Comparison of ENCODE assay signal across 7 mouse cellular contexts in the genomic region with DNA sequence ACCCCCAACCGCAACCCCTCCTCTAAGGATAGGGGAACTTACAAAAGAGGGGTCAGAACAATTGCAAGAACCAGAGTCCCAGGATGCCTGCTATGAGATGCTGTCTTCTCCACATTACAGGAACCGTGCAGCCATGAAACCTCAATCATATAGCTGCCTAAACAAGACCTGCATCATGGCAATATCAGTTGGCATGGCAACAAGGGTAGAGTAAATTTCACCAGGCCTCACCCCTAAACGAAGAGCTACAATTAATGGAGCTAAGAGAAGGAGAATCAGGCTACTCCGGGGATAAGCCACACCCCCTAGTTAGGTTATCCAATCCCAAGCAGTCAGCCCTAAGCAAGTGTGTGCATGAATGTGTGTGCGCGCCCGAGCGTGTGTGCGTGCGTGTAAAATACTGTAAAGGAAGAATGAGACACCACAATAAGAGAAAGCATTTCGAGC.
A peak's percentile ranks its signal among the peaks of the same experiment; 100 is the strongest.
DNase-seq lines count a peak whose midpoint lies in the region; ATAC-seq and TF ChIP-seq lines count a peak whose summit lies in the region.

No protein-coding gene starts in this region.

- H3K4me2 ChIP-seq in lung, postnatal 0 days (replicated peaks; ENCODE audit: low read depth, low read length): peak overlapping the region; percentile 31
- peak overlapping the region; percentile 54 for H3K4me2 ChIP-seq in hindbrain, postnatal 0 days (ENCODE audit: low read depth, low read length)
- peak overlapping the region; percentile 51 for H3K4me2 ChIP-seq in midbrain, embryonic 13.5 days (replicated peaks)

- no peaks in the 10 kb centered on the region for H3K36me3 ChIP-seq in lung, postnatal 0 days (ENCODE audit: insufficient read depth, low read length)
- no peaks in the 10 kb centered on the region for H3K36me3 ChIP-seq in hindbrain, postnatal 0 days (ENCODE audit: insufficient read depth, low read length)
- no peaks in the 10 kb centered on the region for H3K36me3 ChIP-seq in midbrain, embryonic 13.5 days

- peak; percentile 39 for DNase-seq in lung, postnatal 0 days (ENCODE audit: low spot score)
- no peak for DNase-seq in lung, postnatal 14 days
- DNase-seq in embryo, embryonic 10.5 days (ENCODE audit: low spot score): peak; percentile 48
- peak; percentile 63 for DNase-seq in hindbrain, postnatal 0 days (ENCODE audit: low spot score)
- DNase-seq in cerebellum, adult 11-12 months: no peak
- no peak for DNase-seq in kidney, postnatal 14 days

- TF ChIP-seq EP300 in lung, postnatal 0 days (IDR thresholded peaks at IDR 0.05): no peak

- H3K9me3 ChIP-seq in lung, postnatal 0 days (ENCODE audit: low read length): no peaks in the 10 kb centered on the region
- H3K9me3 ChIP-seq in hindbrain, postnatal 0 days (ENCODE audit: low read length): no peaks in the 10 kb centered on the region
- no peaks in the 10 kb centered on the region for H3K9me3 ChIP-seq in midbrain, embryonic 13.5 days

- peak; percentile 65 for ATAC-seq in lung, postnatal 0 days
- ATAC-seq in hindbrain, postnatal 0 days: peak; percentile 85
- ATAC-seq in midbrain, embryonic 13.5 days: peak; percentile 91

- peaks cover 3% of the 10 kb centered on the region; the same call in 1 of the 2 replicates for H3K4me1 ChIP-seq in lung, postnatal 0 days (ENCODE audit: insufficient read depth, low read depth, low read length)
- 0 out of 2 replicates have a peak, but pooled peaks cover 2% of the 10 kb centered on the region for H3K4me1 ChIP-seq in hindbrain, postnatal 0 days (ENCODE audit: insufficient read depth, low read length)
- peaks cover 14% of the 10 kb centered on the region; the same call in 1 of the 2 replicates for H3K4me1 ChIP-seq in midbrain, embryonic 13.5 days (replicated peaks)

- no peak overlapping the region for H3K4me3 ChIP-seq in lung, postnatal 0 days (ENCODE audit: low read depth, low read length)
- peak overlapping the region; percentile 26; the same call in 1 of the 2 replicates for H3K4me3 ChIP-seq in hindbrain, postnatal 0 days (ENCODE audit: low read length)
- H3K4me3 ChIP-seq in midbrain, embryonic 13.5 days (replicated peaks): peak overlapping the region; percentile 31

- 27% methylated on average over 11 of the region's 11 CpGs for WGBS in lung, postnatal 0 days
- WGBS in hindbrain, postnatal 0 days: 27% methylated on average over 11 of the region's 11 CpGs
- 28% methylated on average over 11 of the region's 11 CpGs for WGBS in midbrain, embryonic 13.5 days

- no peak overlapping the region for H3K27ac ChIP-seq in lung, postnatal 0 days (ENCODE audit: low read length)
- peak overlapping the region; percentile 8; the same call in 1 of the 2 replicates for H3K27ac ChIP-seq in hindbrain, postnatal 0 days
- H3K27ac ChIP-seq in midbrain, embryonic 13.5 days: no peak overlapping the region

- no peak overlapping the region for H3K9ac ChIP-seq in lung, postnatal 0 days (replicated peaks; ENCODE audit: low read depth)
- H3K9ac ChIP-seq in hindbrain, postnatal 0 days (replicated peaks; ENCODE audit: low read length): no peak overlapping the region
- no peak overlapping the region for H3K9ac ChIP-seq in midbrain, embryonic 13.5 days (replicated peaks)

- H3K27me3 ChIP-seq in lung, postnatal 0 days (replicated peaks; ENCODE audit: insufficient read depth, low read length): no peaks in the 10 kb centered on the region
- no peaks in the 10 kb centered on the region for H3K27me3 ChIP-seq in hindbrain, postnatal 0 days (ENCODE audit: insufficient read depth, low read length)
- 0 out of 2 replicates have a peak, but pooled peaks cover under 1% of the 10 kb centered on the region for H3K27me3 ChIP-seq in midbrain, embryonic 13.5 days

- no peak for TF ChIP-seq CTCF in lung, postnatal 0 days (IDR thresholded peaks at IDR 0.05)
- TF ChIP-seq CTCF in hindbrain, postnatal 0 days (IDR thresholded peaks at IDR 0.05; ENCODE audit: low read depth): no peak

Comparison
In these comparisons a context has a peak if more than half of its experiments do, and no peak if none do; other contexts are left out.
1. DNase-seq: peak in lung, postnatal 0 days (single experiment), embryo, embryonic 10.5 days (single experiment) and hindbrain, postnatal 0 days (single experiment); none in lung, postnatal 14 days (single experiment), cerebellum, adult 11-12 months (single experiment) and kidney, postnatal 14 days (single experiment).
2. Peak in every context shown above with its lines, with median percentiles within 50 percentile points of each other: ATAC-seq and H3K4me2 ChIP-seq.